Mouse (Mus musculus): ENCODE data around the gene Ptpn9. TPM values are rescaled to one million over a fixed set of nuclear protein-coding genes. Genes with fewer than 3 reads are reported as not detected.
"Not testable (repeated sequence)": the region's sequence is repeated elsewhere in the genome, so short reads cannot be mapped to it uniquely, and the experiment has no call there.

Ptpn9 gene
- not detected in 2 replicates for polyA plus RNA-seq (2012; ENCODE audit: insufficient read depth, insufficient read length, low replicate concordance, missing spikeins)

GRCm38 (mm10) chr9:56994286-56995197 lies at the start of gene Ptpn9:
Gene Ptpn9, plus strand, starts transcription at chr9:56994923.
- 3% methylated on average over 62 of the region's 62 CpGs for WGBS
- Histone ChIP-seq H3K27ac (ENCODE audit: insufficient read depth, low read depth, low read length) (peak within 1 kb of the TSS; percentile 73), H3K4me1 (ENCODE audit: control insufficient read depth, insufficient read depth, low read length) (no peaks in the 10 kb centered on the region), H3K4me3 (ENCODE audit: insufficient read depth, low read depth, low read length) (peak within 1 kb of the TSS; percentile 85)
- TF ChIP-seq POLR2A (IDR thresholded peaks at IDR 0.05; ENCODE audit: insufficient read depth, low read depth, low read length) (no peak; the same call in 1 of the 2 replicates), CTCF (IDR thresholded peaks at IDR 0.05; ENCODE audit: insufficient read depth, low read depth, low read length) (peak; percentile 45; the same call in 1 of the 2 replicates)

- 25% methylated on average over 3 of the region's 3 CpGs for WGBS
- H3K4me3 ChIP-seq (ENCODE audit: insufficient read depth, low read depth, low read length); H3K4me1 ChIP-seq (ENCODE audit: control insufficient read depth, insufficient read depth, low read length); H3K27ac ChIP-seq (ENCODE audit: insufficient read depth, low read depth, low read length): not testable (repeated sequence)
Observed at GRCm38 (mm10) chr9:56947481-56947880, 47.2 kb upstream of the Ptpn9 start.

- H3K4me1 ChIP-seq (ENCODE audit: control insufficient read depth, insufficient read depth, low read length); H3K27ac ChIP-seq (ENCODE audit: insufficient read depth, low read depth, low read length); H3K4me3 ChIP-seq (ENCODE audit: insufficient read depth, low read depth, low read length): not testable (repeated sequence)
- WGBS = 91% methylated on average over 5 of the region's 5 CpGs
Observed at GRCm38 (mm10) chr9:56948699-56949098, 46.0 kb upstream of the Ptpn9 start.

GRCm38 (mm10) chr9:56949767-56950166 lies 45.0 kb upstream of the Ptpn9 start:
- H3K4me3 ChIP-seq (ENCODE audit: insufficient read depth, low read depth, low read length) = no peak overlapping the region

GRCm38 (mm10) chr9:56950414-56951400 lies 44.0 kb upstream of the Ptpn9 start, which contains the start of gene Snupn:
Gene Snupn, plus strand, starts transcription at chr9:56950878.
- H3K4me3 ChIP-seq (ENCODE audit: insufficient read depth, low read depth, low read length) = peak within 1 kb of the TSS; percentile 52
- H3K4me1 ChIP-seq (ENCODE audit: control insufficient read depth, insufficient read depth, low read length) = no peaks in the 10 kb centered on the region; the same call in 1 of the 2 replicates
- TF ChIP-seq CTCF (IDR thresholded peaks at IDR 0.05; ENCODE audit: insufficient read depth, low read depth, low read length) (no peak), POLR2A (IDR thresholded peaks at IDR 0.05; ENCODE audit: insufficient read depth, low read depth, low read length) (peak; percentile 82)
- H3K27ac ChIP-seq (ENCODE audit: insufficient read depth, low read depth, low read length) = peak within 1 kb of the TSS; percentile 73
- under 1% methylated on average over 50 of the region's 50 CpGs for WGBS

More at GRCm38 (mm10) chr9:56949767-56950166, 45.0 kb upstream of the Ptpn9 start:
- 26% methylated on average over 13 of the region's 13 CpGs for WGBS
- Histone ChIP-seq H3K4me1 (ENCODE audit: control insufficient read depth, insufficient read depth, low read length) (no peaks in the 10 kb centered on the region; the same call in 1 of the 2 replicates), H3K27ac (ENCODE audit: insufficient read depth, low read depth, low read length) (no peak overlapping the region)
- TF ChIP-seq POLR2A (IDR thresholded peaks at IDR 0.05; ENCODE audit: insufficient read depth, low read depth, low read length) = no peak
- no peak for TF ChIP-seq CTCF (IDR thresholded peaks at IDR 0.05; ENCODE audit: insufficient read depth, low read depth, low read length)

GRCm38 (mm10) chr9:56953562-56953961 lies 41.2 kb upstream of the Ptpn9 start:
- TF ChIP-seq CTCF (IDR thresholded peaks at IDR 0.05; ENCODE audit: insufficient read depth, low read depth, low read length) = no peak
- TF ChIP-seq POLR2A (IDR thresholded peaks at IDR 0.05; ENCODE audit: insufficient read depth, low read depth, low read length) = no peak
- no peaks in the 10 kb centered on the region; the same call in 1 of the 2 replicates for H3K4me1 ChIP-seq (ENCODE audit: control insufficient read depth, insufficient read depth, low read length)
- 97% methylated on average over 1 of the region's 1 CpGs for WGBS

GRCm38 (mm10) chr9:56956966-56957675 lies 37.6 kb upstream of the Ptpn9 start:
- Histone ChIP-seq H3K27ac (ENCODE audit: insufficient read depth, low read depth, low read length) (no peak overlapping the region), H3K4me3 (ENCODE audit: insufficient read depth, low read depth, low read length) (no peak overlapping the region), H3K4me1 (ENCODE audit: control insufficient read depth, insufficient read depth, low read length) (no peaks in the 10 kb centered on the region)
- TF ChIP-seq CTCF (IDR thresholded peaks at IDR 0.05; ENCODE audit: insufficient read depth, low read depth, low read length) = no peak
- no peak for TF ChIP-seq POLR2A (IDR thresholded peaks at IDR 0.05; ENCODE audit: insufficient read depth, low read depth, low read length)
- WGBS = 90% methylated on average over 7 of the region's 7 CpGs

More at GRCm38 (mm10) chr9:56953562-56953961, 41.2 kb upstream of the Ptpn9 start:
- no peak overlapping the region for H3K4me3 ChIP-seq (ENCODE audit: insufficient read depth, low read depth, low read length)
- H3K27ac ChIP-seq (ENCODE audit: insufficient read depth, low read depth, low read length) = no peak overlapping the region

GRCm38 (mm10) chr9:56958689-56959088 lies 36.0 kb upstream of the Ptpn9 start:
- Histone ChIP-seq H3K4me1 (ENCODE audit: control insufficient read depth, insufficient read depth, low read length) (no peaks in the 10 kb centered on the region), H3K27ac (ENCODE audit: insufficient read depth, low read depth, low read length) (no peak overlapping the region), H3K4me3 (ENCODE audit: insufficient read depth, low read depth, low read length) (no peak overlapping the region)
- 99% methylated on average over 2 of the region's 2 CpGs for WGBS
- TF ChIP-seq POLR2A (IDR thresholded peaks at IDR 0.05; ENCODE audit: insufficient read depth, low read depth, low read length) (no peak), CTCF (IDR thresholded peaks at IDR 0.05; ENCODE audit: insufficient read depth, low read depth, low read length) (no peak)

All from olfactory bulb, adult 2 months (tissue).